In the genomic region with DNA sequence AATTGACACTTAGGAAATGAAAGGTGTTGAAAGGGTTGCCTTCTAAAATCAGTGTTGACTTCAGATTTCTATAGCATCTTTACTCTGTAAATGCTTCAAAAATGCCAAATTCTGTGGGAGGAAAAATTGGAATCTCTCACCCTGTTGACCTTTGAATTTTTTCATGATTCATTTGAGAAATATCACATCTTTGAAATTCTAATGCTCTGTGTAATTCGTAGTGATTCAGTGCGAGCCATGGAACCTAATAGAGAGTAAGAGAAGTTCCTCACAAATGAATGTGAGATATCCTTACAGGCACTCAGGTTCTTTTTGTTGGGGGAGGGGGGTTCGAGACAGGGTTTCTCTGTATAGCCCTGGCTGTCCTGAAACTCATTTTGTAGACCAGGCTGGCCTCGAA, we compare ENCODE assay signal across 25 mouse cellular contexts.
A peak's percentile ranks its signal among the peaks of the same experiment; 100 is the strongest.
DNase-seq lines count a peak whose midpoint lies in the region; ATAC-seq and TF ChIP-seq lines count a peak whose summit lies in the region.
"Had no signal": no experiment of that assay in that cellular context is flagged by ENCODE, and none has a peak within 500 bp of the region (broad histone marks: within the 10 kb centered on the region; RNA-seq: fewer than 3 reads in every experiment).

No protein-coding gene starts in this region.

- no peak for TF ChIP-seq EP300 in MEL (IDR thresholded peaks at IDR 0.05; ENCODE audit: low read depth in 1 of 2, low read length in 2 of 2)

- no peak for TF ChIP-seq RAD21 in MEL (IDR thresholded peaks at IDR 0.05; ENCODE audit: low read depth, low read length)

- no peaks in the 10 kb centered on the region for H3K79me2 ChIP-seq in MEL (ENCODE audit: control insufficient read depth, insufficient read depth, low read length, poor library complexity)

- TF ChIP-seq CTCF in MEL (IDR thresholded peaks at IDR 0.05 in 2 of 3, conservative IDR thresholded peaks at IDR 0.05 in 1 of 3; ENCODE audit: control insufficient read depth in 1 of 3, insufficient read depth in 1 of 3, low read depth in 2 of 3, low read length in 3 of 3, poor library complexity in 1 of 3, severe bottlenecking in 1 of 3) = no peak
- TF ChIP-seq CTCF in embryonic fibroblast, embryonic 13.5 days (IDR thresholded peaks at IDR 0.05; ENCODE audit: borderline replicate concordance, insufficient read depth, low read length) = no peak

- H3K9me3 ChIP-seq in heart, embryonic 13.5 days = no peaks in the 10 kb centered on the region
- no peaks in the 10 kb centered on the region for H3K9me3 ChIP-seq in MEL (replicated peaks; ENCODE audit: insufficient read depth, low read length)
- H3K9me3 ChIP-seq in intestine, embryonic 15.5 days = no peaks in the 10 kb centered on the region
- H3K9me3 ChIP-seq: embryonic facial prominence, embryonic 13.5 days; embryonic facial prominence, embryonic 15.5 days; forebrain, embryonic 13.5 days; forebrain, embryonic 15.5 days; G1E had no signal

- H3K9ac ChIP-seq in heart, embryonic 13.5 days = no peak overlapping the region
- H3K9ac ChIP-seq in MEL (ENCODE audit: control insufficient read depth, low read depth, low read length, poor library complexity, severe bottlenecking) = no peak overlapping the region
- no peak overlapping the region for H3K9ac ChIP-seq in intestine, embryonic 15.5 days
- H3K9ac ChIP-seq: embryonic facial prominence, embryonic 13.5 days; embryonic facial prominence, embryonic 15.5 days; forebrain, embryonic 13.5 days; forebrain, embryonic 15.5 days; forebrain, postnatal 0 days had no signal

- no peaks in the 10 kb centered on the region for H3K36me3 ChIP-seq in heart, embryonic 13.5 days
- H3K36me3 ChIP-seq in MEL (ENCODE audit: control insufficient read depth in 1 of 2, insufficient read depth in 2 of 2, low read length in 2 of 2) = no peaks in the 10 kb centered on the region
- H3K36me3 ChIP-seq in intestine, embryonic 15.5 days = no peaks in the 10 kb centered on the region
- H3K36me3 ChIP-seq: embryonic facial prominence, embryonic 13.5 days; embryonic facial prominence, embryonic 15.5 days; forebrain, embryonic 15.5 days; G1E had no signal

- DNase-seq in heart, adult 11 months = no peak
- peak; percentile 62 for DNase-seq in 3T3-L1 (ENCODE audit: low read depth, low spot score)
- peak; percentile 3 for DNase-seq in MEL (ENCODE audit: low read depth, low spot score)
- DNase-seq in left cerebral cortex, postnatal 10 days (ENCODE audit: extremely low spot score in 1 of 2, low spot score in 2 of 2) = no peak
- DNase-seq in spleen, postnatal 36 days (ENCODE audit: low spot score in 2 of 2) = no peak
- DNase-seq: adrenal gland, adult 8-10 months; adrenal gland, postnatal 25 days; cerebellum, adult 11 months; cerebellum, adult 18-20 months; cerebellum, adult 8-10 months; cerebellum, adult 9-11 months; cerebellum, postnatal 14 days; cerebellum, postnatal 36 days; embryo, embryonic 11 days; forebrain, postnatal 0 days had no signal

- intact Hi-C loops in left cerebral cortex, postnatal 10 days (cut with DNase I) = no loop called here

- WGBS in heart, embryonic 13.5 days = 61% methylated on average over 4 of the region's 4 CpGs
- WGBS in intestine, embryonic 15.5 days = 84% methylated on average over 4 of the region's 4 CpGs

- H3K4me2 ChIP-seq in heart, embryonic 13.5 days = no peak overlapping the region
- H3K4me2 ChIP-seq in intestine, embryonic 15.5 days (replicated peaks) = no peak overlapping the region
- H3K4me2 ChIP-seq: embryonic facial prominence, embryonic 13.5 days; embryonic facial prominence, embryonic 15.5 days; forebrain, embryonic 13.5 days; forebrain, embryonic 15.5 days had no signal

- ATAC-seq in heart, embryonic 13.5 days (ENCODE audit: extremely low read depth, insufficient number of reproducible peaks, low FRiP score, low TSS enrichment) = no peak
- ATAC-seq in intestine, embryonic 15.5 days = no peak
- ATAC-seq: activated CD4-positive, CD25-positive, alpha-beta regulatory T cell, adult 4 months; forebrain, embryonic 13.5 days; forebrain, embryonic 15.5 days; forebrain, postnatal 0 days; Patski had no signal

- no peaks in the 10 kb centered on the region for H3K27me3 ChIP-seq in heart, embryonic 13.5 days (replicated peaks)
- H3K27me3 ChIP-seq in MEL (ENCODE audit: control insufficient read depth in 1 of 2, insufficient read depth in 2 of 2, low read length in 2 of 2) = no peaks in the 10 kb centered on the region
- H3K27me3 ChIP-seq in intestine, embryonic 15.5 days (replicated peaks) = no peaks in the 10 kb centered on the region
- H3K27me3 ChIP-seq: embryonic facial prominence, embryonic 13.5 days; embryonic facial prominence, embryonic 15.5 days; forebrain, embryonic 13.5 days; forebrain, embryonic 15.5 days; Patski had no signal

- H3K4me1 ChIP-seq in heart, embryonic 13.5 days = peaks cover 13% of the 10 kb centered on the region
- H3K4me1 ChIP-seq in MEL (ENCODE audit: control insufficient read depth in 1 of 2, insufficient read depth in 2 of 2, low read length in 2 of 2) = no peaks in the 10 kb centered on the region
- H3K4me1 ChIP-seq in embryonic fibroblast, embryonic 13.5 days (ENCODE audit: control insufficient read depth, insufficient read depth, low read length) = no peaks in the 10 kb centered on the region; the same call in 1 of the 2 replicates
- no peaks in the 10 kb centered on the region for H3K4me1 ChIP-seq in intestine, embryonic 15.5 days (replicated peaks)
- H3K4me1 ChIP-seq: embryonic facial prominence, embryonic 13.5 days; embryonic facial prominence, embryonic 15.5 days; forebrain, embryonic 13.5 days; forebrain, embryonic 15.5 days had no signal

- H3K4me3 ChIP-seq in heart, embryonic 13.5 days = no peak overlapping the region
- H3K4me3 ChIP-seq in MEL (ENCODE audit: control insufficient read depth in 1 of 2, insufficient read depth in 1 of 2, low read depth in 2 of 2, low read length in 2 of 2) = peak overlapping the region; percentile 29 to 69; a peak in 3 of 4 replicates
- no peak overlapping the region for H3K4me3 ChIP-seq in embryonic fibroblast, embryonic 13.5 days (ENCODE audit: insufficient read depth, low read length)
- H3K4me3 ChIP-seq in intestine, embryonic 15.5 days (replicated peaks) = no peak overlapping the region
- H3K4me3 ChIP-seq: embryonic facial prominence, embryonic 13.5 days; embryonic facial prominence, embryonic 15.5 days; forebrain, embryonic 13.5 days; forebrain, embryonic 15.5 days had no signal

- 0 out of 2 replicates have a peak overlapping the region, but pooled peaks have one; percentile 20 for H3K27ac ChIP-seq in heart, embryonic 13.5 days (replicated peaks)
- H3K27ac ChIP-seq in MEL (ENCODE audit: control insufficient read depth, low read depth, low read length) = no peak overlapping the region
- H3K27ac ChIP-seq in embryonic fibroblast, embryonic 13.5 days (ENCODE audit: insufficient read depth, low read length) = peak overlapping the region; percentile 57; the same call in 1 of the 2 replicates
- H3K27ac ChIP-seq in intestine, embryonic 15.5 days = no peak overlapping the region
- H3K27ac ChIP-seq: embryonic facial prominence, embryonic 13.5 days; embryonic facial prominence, embryonic 15.5 days; forebrain, embryonic 13.5 days; forebrain, embryonic 15.5 days had no signal

- no peak for TF ChIP-seq POLR2A in MEL (IDR thresholded peaks at IDR 0.05; ENCODE audit: control insufficient read depth in 1 of 2, insufficient read depth in 1 of 2, low read depth in 1 of 2, low read length in 2 of 2, poor library complexity in 1 of 2)
- TF ChIP-seq POLR2A in embryonic fibroblast, embryonic 13.5 days (IDR thresholded peaks at IDR 0.05; ENCODE audit: low read depth, low read length) = no peak

TF ChIP-seq in MEL, 35 proteins besides CTCF, POLR2A, EP300 and RAD21:
- no peak for TF ChIP-seq MYC (IDR thresholded peaks at IDR 0.05; ENCODE audit: low read depth, low read length)

Comparison
In these comparisons a context has a peak if more than half of its experiments do, and no peak if none do; other contexts are left out.
1. H3K27ac ChIP-seq: peak in heart, embryonic 13.5 days (single experiment) and embryonic fibroblast, embryonic 13.5 days (single experiment); none in MEL (single experiment) and intestine, embryonic 15.5 days (single experiment).
2. H3K4me3 ChIP-seq: peak in MEL (2 of 2); none in heart, embryonic 13.5 days (single experiment), embryonic fibroblast, embryonic 13.5 days (single experiment) and intestine, embryonic 15.5 days (single experiment).
3. DNase-seq: peak in 3T3-L1 (single experiment) and MEL (single experiment); none in heart, adult 11 months (single experiment), left cerebral cortex, postnatal 10 days (0 of 2) and spleen, postnatal 36 days (0 of 2).